8 mouse cellular contexts compared by ENCODE assay signal in genomic region chr10:41477018-41477277, GRCm38 (mm10). TPM values are rescaled to one million over a fixed set of nuclear protein-coding genes. Genes with fewer than 3 reads are reported as not detected.
A peak's percentile ranks its signal among the peaks of the same experiment; 100 is the strongest.
DNase-seq lines count a peak whose midpoint lies in the region; ATAC-seq and TF ChIP-seq lines count a peak whose summit lies in the region.

No protein-coding gene starts in this region.

- peak overlapping the region; percentile 67 for H3K4me3 ChIP-seq in kidney, adult 2 months (ENCODE audit: insufficient read depth, low read depth, low read length)
- peak overlapping the region; percentile 45 for H3K4me3 ChIP-seq in cortical plate, adult 2 months (ENCODE audit: insufficient read depth, low read length)
- peak overlapping the region; percentile 62 for H3K4me3 ChIP-seq in midbrain, embryonic 12.5 days

- 8% methylated on average over 9 of the region's 9 CpGs for WGBS in kidney, adult 2 months
- 0% methylated on average over 8 of the region's 9 CpGs for WGBS in midbrain, embryonic 12.5 days

- DNase-seq in kidney, adult 2 months: no peak
- DNase-seq in kidney, postnatal 14 days: no peak
- DNase-seq in layer of hippocampus, adult 9-11 months: no peak
- no peak for DNase-seq in right cerebral cortex, adult 18-20 months
- no peak for DNase-seq in gastrocnemius, postnatal 4 days (ENCODE audit: low spot score in 2 of 2)

- H3K4me2 ChIP-seq in midbrain, embryonic 12.5 days (replicated peaks): peak overlapping the region; percentile 81

- no peaks in the 10 kb centered on the region for H3K36me3 ChIP-seq in kidney, adult 2 months (ENCODE audit: control insufficient read depth, insufficient read depth, low read length)
- H3K36me3 ChIP-seq in midbrain, embryonic 12.5 days: peaks cover 19% of the 10 kb centered on the region

- H3K4me1 ChIP-seq in kidney, adult 2 months (ENCODE audit: control insufficient read depth, insufficient read depth, low read length): no peaks in the 10 kb centered on the region
- H3K4me1 ChIP-seq in cortical plate, adult 2 months (ENCODE audit: control insufficient read depth, insufficient read depth, low read length): peaks cover 3% of the 10 kb centered on the region; the same call in 1 of the 2 replicates
- H3K4me1 ChIP-seq in midbrain, embryonic 12.5 days: peaks cover 24% of the 10 kb centered on the region

- H3K9ac ChIP-seq in midbrain, embryonic 12.5 days (replicated peaks): peak overlapping the region; percentile 77

- no peak for TF ChIP-seq POLR2A in kidney, adult 2 months (IDR thresholded peaks at IDR 0.05; ENCODE audit: low read depth, low read length)
- no peak for TF ChIP-seq POLR2A in cortical plate, adult 2 months (IDR thresholded peaks at IDR 0.05; ENCODE audit: extremely low read depth, insufficient read depth, low read length)

- no peaks in the 10 kb centered on the region for H3K27me3 ChIP-seq in kidney, adult 2 months (replicated peaks; ENCODE audit: control insufficient read depth, insufficient read depth, low read length)
- peaks cover 3% of the 10 kb centered on the region; the same call in 1 of the 2 replicates for H3K27me3 ChIP-seq in midbrain, embryonic 12.5 days

- H3K9me3 ChIP-seq in midbrain, embryonic 12.5 days: no peaks in the 10 kb centered on the region

- no peak for TF ChIP-seq CTCF in kidney, adult 2 months (conservative IDR thresholded peaks at IDR 0.05; ENCODE audit: insufficient read depth, insufficient read length, low read depth, low read length)
- TF ChIP-seq CTCF in cortical plate, adult 2 months (IDR thresholded peaks at IDR 0.05; ENCODE audit: extremely low read depth, insufficient read depth, low read length): no peak

- H3K27ac ChIP-seq in kidney, adult 2 months (ENCODE audit: insufficient read depth, low read depth, low read length): no peak overlapping the region
- H3K27ac ChIP-seq in cortical plate, adult 2 months (ENCODE audit: insufficient read depth, low read length): peak overlapping the region; percentile 62
- peak overlapping the region; percentile 82 for H3K27ac ChIP-seq in midbrain, embryonic 12.5 days (replicated peaks)

- peak; percentile 1 for ATAC-seq in inflammation-experienced regulatory T-cells, adult 6 months
- ATAC-seq in midbrain, embryonic 12.5 days (ENCODE audit: low FRiP score, low read depth): peak; percentile 32

RNA-seq across cellular contexts. Expression of gene Mical1, which starts 0.8 kb away (rescaled TPM):
- polyA plus RNA-seq in kidney, adult 2 months (2012; rRNA removed): 9.1 and 10.2 TPM in 2 replicates
- polyA plus RNA-seq in cortical plate, adult 2 months (2012; rRNA removed): 15.3 and 18.4 TPM in 2 replicates
- 100 to 1,000 TPM in 2 of 3 experiments, 10 to 100 TPM in 1; 84.9 to 115 (median 101) TPM for polyA plus RNA-seq in inflammation-experienced regulatory T-cells, adult 6 months (2017; shearing (Covaris generic))
- polyA plus RNA-seq in midbrain, embryonic 12.5 days (2016; fragmentation: Nextera tagmentation; extraction: Ambion mirVana): 43.4 and 45.0 TPM in 2 replicates
- total RNA-seq in gastrocnemius, postnatal 4 days (2021): 10 to 100 TPM; 32.7 to 42.9 TPM

RNA-seq across cellular contexts. Expression of gene Smpd2, which starts 13.2 kb away (rescaled TPM):
- polyA plus RNA-seq in kidney, adult 2 months (2012; rRNA removed): 124 and 129 TPM in 2 replicates
- polyA plus RNA-seq in cortical plate, adult 2 months (2012; rRNA removed): 33.8 and 36.5 TPM in 2 replicates
- polyA plus RNA-seq in inflammation-experienced regulatory T-cells, adult 6 months (2017; shearing (Covaris generic)): 10 to 100 TPM; 19.3 to 29.5 (median 27.7) TPM
- 48.2 and 53.1 TPM in 2 replicates for polyA plus RNA-seq in midbrain, embryonic 12.5 days (2016; fragmentation: Nextera tagmentation; extraction: Ambion mirVana)
- total RNA-seq in gastrocnemius, postnatal 4 days (2021): 10 to 100 TPM; 18.7 to 21.4 TPM

RNA-seq across cellular contexts. Expression of gene Ppil6, which starts 13.3 kb away (rescaled TPM):
- polyA plus RNA-seq in kidney, adult 2 months (2012; rRNA removed): 2.5 and 3.2 TPM in 2 replicates
- 5.2 and 7.0 TPM in 2 replicates for polyA plus RNA-seq in cortical plate, adult 2 months (2012; rRNA removed)
- not detected for polyA plus RNA-seq in inflammation-experienced regulatory T-cells, adult 6 months (2017; shearing (Covaris generic))
- polyA plus RNA-seq in midbrain, embryonic 12.5 days (2016; fragmentation: Nextera tagmentation; extraction: Ambion mirVana): 0.73 and 1.5 TPM in 2 replicates
- not detected for total RNA-seq in gastrocnemius, postnatal 4 days (2021)

RNA-seq across cellular contexts. Expression of gene Zbtb24, which starts 26.8 kb away (rescaled TPM):
- polyA plus RNA-seq in kidney, adult 2 months (2012; rRNA removed): 14.9 and 17.9 TPM in 2 replicates
- 14.2 and 17.6 TPM in 2 replicates for polyA plus RNA-seq in cortical plate, adult 2 months (2012; rRNA removed)
- 10 to 100 TPM; 21.3 to 33.2 (median 29.7) TPM for polyA plus RNA-seq in inflammation-experienced regulatory T-cells, adult 6 months (2017; shearing (Covaris generic))
- polyA plus RNA-seq in midbrain, embryonic 12.5 days (2016; fragmentation: Nextera tagmentation; extraction: Ambion mirVana): 20.2 and 23.5 TPM in 2 replicates
- total RNA-seq in gastrocnemius, postnatal 4 days (2021): 10 to 100 TPM in 1 of 2 experiments, 1 to 10 TPM in 1; 8.8 to 11.3 TPM

RNA-seq across cellular contexts. Expression of gene Cd164, which starts 42.3 kb away (rescaled TPM):
- 241 and 291 TPM in 2 replicates for polyA plus RNA-seq in kidney, adult 2 months (2012; rRNA removed)
- 51.3 and 59.3 TPM in 2 replicates for polyA plus RNA-seq in cortical plate, adult 2 months (2012; rRNA removed)
- polyA plus RNA-seq in inflammation-experienced regulatory T-cells, adult 6 months (2017; shearing (Covaris generic)): 100 to 1,000 TPM; 202 to 255 (median 243) TPM
- polyA plus RNA-seq in midbrain, embryonic 12.5 days (2016; fragmentation: Nextera tagmentation; extraction: Ambion mirVana): 87.1 and 89.3 TPM in 2 replicates
- total RNA-seq in gastrocnemius, postnatal 4 days (2021): 100 to 1,000 TPM; 221 to 227 TPM
